Comparison of ENCODE assay signal across 12 mouse cellular contexts in genomic region chr11:93969171-93969570, GRCm38 (mm10). TPM values are rescaled to one million over a fixed set of nuclear protein-coding genes. Genes with fewer than 3 reads are reported as not detected.
A peak's percentile ranks its signal among the peaks of the same experiment; 100 is the strongest.
DNase-seq lines count a peak whose midpoint lies in the region; ATAC-seq and TF ChIP-seq lines count a peak whose summit lies in the region.
"Had no signal": no experiment of that assay in that cellular context is flagged by ENCODE, and none has a peak within 500 bp of the region (broad histone marks: within the 10 kb centered on the region; RNA-seq: fewer than 3 reads in every experiment).

No protein-coding gene starts in this region.

- peaks cover 10% of the 10 kb centered on the region for H3K36me3 ChIP-seq in heart, embryonic 11.5 days (ENCODE audit: control insufficient read depth, insufficient read depth, low read length)
- H3K36me3 ChIP-seq in CH12.LX (replicated peaks in 1 of 2; ENCODE audit: control insufficient read depth in 1 of 2, insufficient read depth in 1 of 2, low read length in 1 of 2) = peaks cover 14 to 20% of the 10 kb centered on the region in 2 experiments
- peaks cover 17% of the 10 kb centered on the region for H3K36me3 ChIP-seq in embryonic facial prominence, embryonic 13.5 days
- peaks cover 14% of the 10 kb centered on the region for H3K36me3 ChIP-seq in liver, embryonic 14.5 days (replicated peaks; ENCODE audit: control insufficient read depth, insufficient read depth, low read depth)

- H3K27me3 ChIP-seq in heart, embryonic 11.5 days (ENCODE audit: control insufficient read depth, insufficient read depth, low read length) = no peaks in the 10 kb centered on the region
- no peaks in the 10 kb centered on the region for H3K27me3 ChIP-seq in CH12.LX (replicated peaks)
- H3K27me3 ChIP-seq in embryonic facial prominence, embryonic 13.5 days = no peaks in the 10 kb centered on the region
- no peaks in the 10 kb centered on the region for H3K27me3 ChIP-seq in liver, embryonic 14.5 days (ENCODE audit: control insufficient read depth, insufficient read depth, low read length)

- no peak for DNase-seq in heart, postnatal 25 days (ENCODE audit: low spot score)
- no peak for DNase-seq in CH12.LX (ENCODE audit: extremely low read depth)
- DNase-seq in liver, embryonic 14.5 days (ENCODE audit: low read depth in 3 of 3, low spot score in 3 of 3) = no peak
- no peak for DNase-seq in yolk sac, embryonic 10.5 days (ENCODE audit: low spot score)
- DNase-seq in right cerebral cortex, adult 18-20 months = no peak
- no peak for DNase-seq in adrenal gland, postnatal 25 days
- DNase-seq: adrenal gland, adult 8-10 months; kidney, adult 8-10 months; lung, postnatal 36 days; thymus, postnatal 36 days had no signal

- ATAC-seq in heart, embryonic 11.5 days (replicated peaks; ENCODE audit: insufficient number of reproducible peaks, low FRiP score, low TSS enrichment) = no peak
- ATAC-seq in embryonic facial prominence, embryonic 13.5 days (ENCODE audit: insufficient number of reproducible peaks, insufficient read depth, low FRiP score, low TSS enrichment, low read depth) = no peak
- no peak for ATAC-seq in liver, embryonic 14.5 days (ENCODE audit: insufficient read depth)

- no peak overlapping the region for H3K9ac ChIP-seq in heart, embryonic 11.5 days (ENCODE audit: low read depth, low read length)
- H3K9ac ChIP-seq in CH12.LX (ENCODE audit: insufficient read depth, low read depth) = peak overlapping the region; percentile 57
- no peak overlapping the region for H3K9ac ChIP-seq in embryonic facial prominence, embryonic 13.5 days
- no peak overlapping the region for H3K9ac ChIP-seq in liver, embryonic 14.5 days (replicated peaks)

- dilution Hi-C loops in CH12.LX (cut with MboI; ENCODE audit: extremely low pct_ligation_motif_present, extremely low pct_unique_long_range_greater_than_20kb, low sequenced_read_pairs) = no loop called here

- no peak for TF ChIP-seq CTCF in CH12.LX (conservative IDR thresholded peaks at IDR 0.05 in 1 of 2, IDR thresholded peaks at IDR 0.05 in 1 of 2; ENCODE audit: low read depth in 2 of 2, low read length in 2 of 2)
- no peak for TF ChIP-seq CTCF in liver, embryonic 14.5 days (IDR thresholded peaks at IDR 0.05; ENCODE audit: low read depth)

- no peak overlapping the region for H3K4me3 ChIP-seq in heart, embryonic 11.5 days (ENCODE audit: low read depth, low read length)
- peak overlapping the region in 1 of 3 experiments; percentile 61 for H3K4me3 ChIP-seq in CH12.LX (replicated peaks in 1 of 3; ENCODE audit: low read depth in 2 of 3, low read length in 2 of 3, poor library complexity in 1 of 3)
- 0 out of 2 replicates have a peak overlapping the region, but pooled peaks have one; percentile 86 for H3K4me3 ChIP-seq in embryonic facial prominence, embryonic 13.5 days
- H3K4me3 ChIP-seq in liver, embryonic 14.5 days (ENCODE audit: insufficient read depth in 1 of 2, low read depth in 2 of 2, low read length in 2 of 2) = no peak overlapping the region

- intact Hi-C loops in heart, postnatal 25 days (cut with DNase I) = loop anchor here (1.0 to 5.0 kb wide), 3 partner anchors 18 to 73 kb away; no protein-coding TSS in a partner anchor

- H3K9me3 ChIP-seq in heart, embryonic 11.5 days (replicated peaks; ENCODE audit: control insufficient read depth, low read length) = no peaks in the 10 kb centered on the region
- no peaks in the 10 kb centered on the region for H3K9me3 ChIP-seq in CH12.LX (replicated peaks; ENCODE audit: low read length)
- H3K9me3 ChIP-seq in embryonic facial prominence, embryonic 13.5 days = no peaks in the 10 kb centered on the region
- no peaks in the 10 kb centered on the region for H3K9me3 ChIP-seq in liver, embryonic 14.5 days (ENCODE audit: control insufficient read depth, low read length)

- H3K79me2 ChIP-seq in CH12.LX (replicated peaks; ENCODE audit: control insufficient read depth, extremely low read depth, insufficient read depth, poor library complexity, severe bottlenecking) = peaks cover 38% of the 10 kb centered on the region

- in situ Hi-C loops in CH12.LX (cut with MboI; ENCODE audit: low pct_ligation_motif_present, low pct_unique_long_range_greater_than_20kb, low sequenced_read_pairs) = loop anchor here (10.0 to 25.0 kb wide), 2 partner anchors 106 to 293 kb away; no protein-coding TSS in a partner anchor

- peaks cover 3% of the 10 kb centered on the region; the same call in 1 of the 2 replicates for H3K4me1 ChIP-seq in heart, embryonic 11.5 days (ENCODE audit: control insufficient read depth, insufficient read depth, low read length)
- H3K4me1 ChIP-seq in CH12.LX (ENCODE audit: control insufficient read depth in 1 of 2, insufficient read depth in 2 of 2) = peaks cover 5 to 32% of the 10 kb centered on the region in 2 experiments
- H3K4me1 ChIP-seq in embryonic facial prominence, embryonic 13.5 days = peaks cover 13% of the 10 kb centered on the region
- H3K4me1 ChIP-seq in liver, embryonic 14.5 days (replicated peaks; ENCODE audit: control insufficient read depth in 2 of 2, insufficient read depth in 2 of 2, low read length in 1 of 2) = peaks cover 2 to 8% of the 10 kb centered on the region in 2 experiments; a peak in 3 of 4 replicates

- peak overlapping the region; percentile 52; the same call in 1 of the 2 replicates for H3K4me2 ChIP-seq in heart, embryonic 11.5 days
- H3K4me2 ChIP-seq in CH12.LX (ENCODE audit: insufficient read depth, low read depth, poor library complexity, severe bottlenecking) = peak overlapping the region; percentile 90
- H3K4me2 ChIP-seq in embryonic facial prominence, embryonic 13.5 days = peak overlapping the region; percentile 79
- H3K4me2 ChIP-seq in liver, embryonic 14.5 days (ENCODE audit: low read depth) = peak overlapping the region; percentile 69

- no peak for TF ChIP-seq POLR2A in CH12.LX (IDR thresholded peaks at IDR 0.05; ENCODE audit: low read depth, low read length)

- TF ChIP-seq RAD21 in CH12.LX (IDR thresholded peaks at IDR 0.05; ENCODE audit: low read depth, low read length) = no peak

- WGBS in heart, embryonic 11.5 days (ENCODE audit: insufficient replicate concordance) = 91% methylated on average over 6 of the region's 6 CpGs
- WGBS in embryonic facial prominence, embryonic 13.5 days = 92% methylated on average over 6 of the region's 6 CpGs
- 90% methylated on average over 6 of the region's 6 CpGs for WGBS in liver, embryonic 14.5 days (ENCODE audit: insufficient replicate concordance)

- H3K27ac ChIP-seq in heart, embryonic 11.5 days (ENCODE audit: low read depth, low read length) = no peak overlapping the region
- no peak overlapping the region for H3K27ac ChIP-seq in CH12.LX (ENCODE audit: insufficient read depth, low read depth)
- no peak overlapping the region for H3K27ac ChIP-seq in embryonic facial prominence, embryonic 13.5 days
- H3K27ac ChIP-seq in liver, embryonic 14.5 days = no peak overlapping the region

- no peak for TF ChIP-seq EP300 in CH12.LX (IDR thresholded peaks at IDR 0.05; ENCODE audit: low read length)
- TF ChIP-seq EP300 in liver, embryonic 14.5 days (IDR thresholded peaks at IDR 0.05; ENCODE audit: low read depth) = no peak

TF ChIP-seq in CH12.LX, 34 proteins besides CTCF, POLR2A, EP300 and RAD21 (continues in another document):
- TF ChIP-seq IRF4 (IDR thresholded peaks at IDR 0.05; ENCODE audit: low read depth, low read length) (no peak), MAZ (IDR thresholded peaks at IDR 0.05; ENCODE audit: low read depth, low read length) (no peak)

RNA-seq across cellular contexts. Expression of gene Nme1, which starts 0.8 kb away (rescaled TPM):
- polyA plus RNA-seq in heart, embryonic 11.5 days (2014; fragmentation: Nextera tagmentation; extraction: Ambion mirVana) = 135 and 136 TPM in 2 replicates
- 10 to 100 TPM; 12.9 to 15.5 TPM for total RNA-seq in heart, postnatal 25 days (2021)
- 187 and 253 TPM in 2 replicates for total RNA-seq in CH12.LX (2012; rRNA removed)
- total RNA-seq in CH12.LX (2014; rRNA removed) = 443 and 488 TPM in 2 replicates
- 129 and 170 TPM in 2 replicates for polyA plus RNA-seq in CH12.LX (2012; ENCODE audit: insufficient read length, low read depth)
- 127 and 140 TPM in 2 replicates for polyA plus RNA-seq in embryonic facial prominence, embryonic 13.5 days (2015; fragmentation: Nextera tagmentation; extraction: Ambion mirVana)
- polyA plus RNA-seq in liver, embryonic 14.5 days (2012; rRNA removed) = 58.0 and 113 TPM in 2 replicates
- polyA plus RNA-seq in liver, embryonic 14.5 days (2014; fragmentation: Nextera tagmentation; extraction: Ambion mirVana) = 185 and 201 TPM in 2 replicates
- total RNA-seq in adrenal gland, postnatal 25 days (2021) = 21.4 and 34.2 TPM in 2 replicates

RNA-seq across cellular contexts. Expression of gene Gm20390, which starts 1.1 kb away (rescaled TPM):
- polyA plus RNA-seq in heart, embryonic 11.5 days (2014; fragmentation: Nextera tagmentation; extraction: Ambion mirVana) = 308 and 315 TPM in 2 replicates
- total RNA-seq in heart, postnatal 25 days (2021) = 10 to 100 TPM; 15.9 to 21.2 TPM
- 717 and 896 TPM in 2 replicates for total RNA-seq in CH12.LX (2012; rRNA removed)
- total RNA-seq in CH12.LX (2014; rRNA removed) = 136 and 137 TPM in 2 replicates
- 691 and 791 TPM in 2 replicates for polyA plus RNA-seq in CH12.LX (2012; ENCODE audit: insufficient read length, low read depth)
- 306 and 441 TPM in 2 replicates for polyA plus RNA-seq in embryonic facial prominence, embryonic 13.5 days (2015; fragmentation: Nextera tagmentation; extraction: Ambion mirVana)
- polyA plus RNA-seq in liver, embryonic 14.5 days (2012; rRNA removed) = 76.8 and 131 TPM in 2 replicates
- polyA plus RNA-seq in liver, embryonic 14.5 days (2014; fragmentation: Nextera tagmentation; extraction: Ambion mirVana) = 188 and 204 TPM in 2 replicates
- 63.2 and 91.2 TPM in 2 replicates for total RNA-seq in adrenal gland, postnatal 25 days (2021)

RNA-seq across cellular contexts. Expression of gene Nme2, which starts 13.1 kb away (rescaled TPM):
- polyA plus RNA-seq in heart, embryonic 11.5 days (2014; fragmentation: Nextera tagmentation; extraction: Ambion mirVana) = 277 and 316 TPM in 2 replicates
- 1,000 to 10,000 TPM; 1,044 to 1,063 TPM for total RNA-seq in heart, postnatal 25 days (2021)
- total RNA-seq in CH12.LX (2012; rRNA removed) (1,722 and 2,105 TPM in 2 replicates), CH12.LX (2014; rRNA removed) (1,555 and 1,586 TPM in 2 replicates)
- polyA plus RNA-seq in CH12.LX (2012; ENCODE audit: insufficient read length, low read depth) = 945 and 1,140 TPM in 2 replicates
- polyA plus RNA-seq in embryonic facial prominence, embryonic 13.5 days (2015; fragmentation: Nextera tagmentation; extraction: Ambion mirVana) = 303 and 337 TPM in 2 replicates
- 126 and 131 TPM in 2 replicates for polyA plus RNA-seq in liver, embryonic 14.5 days (2012; rRNA removed)
- polyA plus RNA-seq in liver, embryonic 14.5 days (2014; fragmentation: Nextera tagmentation; extraction: Ambion mirVana) = 102 and 117 TPM in 2 replicates
- 405 and 487 TPM in 2 replicates for total RNA-seq in adrenal gland, postnatal 25 days (2021)

RNA-seq across cellular contexts. Expression of gene Spag9, which starts 26.7 kb away (rescaled TPM):
- 38.1 and 40.4 TPM in 2 replicates for polyA plus RNA-seq in heart, embryonic 11.5 days (2014; fragmentation: Nextera tagmentation; extraction: Ambion mirVana)
- total RNA-seq in heart, postnatal 25 days (2021) = 100 to 1,000 TPM; 132 to 139 TPM
- total RNA-seq in CH12.LX (2012; rRNA removed) = 21.0 TPM in 2 replicates
- 22.5 and 22.6 TPM in 2 replicates for total RNA-seq in CH12.LX (2014; rRNA removed)
- polyA plus RNA-seq in CH12.LX (2012; ENCODE audit: insufficient read length, low read depth) = 30.7 and 32.1 TPM in 2 replicates
- polyA plus RNA-seq in embryonic facial prominence, embryonic 13.5 days (2015; fragmentation: Nextera tagmentation; extraction: Ambion mirVana) = 46.3 and 56.7 TPM in 2 replicates
- polyA plus RNA-seq in liver, embryonic 14.5 days (2012; rRNA removed) = 4.2 and 6.9 TPM in 2 replicates
- polyA plus RNA-seq in liver, embryonic 14.5 days (2014; fragmentation: Nextera tagmentation; extraction: Ambion mirVana) = 10.8 and 12.4 TPM in 2 replicates
- total RNA-seq in adrenal gland, postnatal 25 days (2021) = 98.6 and 120 TPM in 2 replicates
